In genomic region chr13:49169448-49170207, GRCm38 (mm10) we compare ENCODE assay signal across 8 mouse cellular contexts. TPM values are rescaled to one million over a fixed set of nuclear protein-coding genes. Genes with fewer than 3 reads are reported as not detected.
DNase-seq lines count a peak whose midpoint lies in the region; ATAC-seq and TF ChIP-seq lines count a peak whose summit lies in the region.

No protein-coding gene starts in this region.

- TF ChIP-seq POLR2A in brain, embryonic 14.5 days (IDR thresholded peaks at IDR 0.05; ENCODE audit: borderline replicate concordance, extremely low read depth, insufficient read depth, insufficient read length, poor library complexity, severe bottlenecking) = no peak
- TF ChIP-seq POLR2A in lung, adult 2 months (IDR thresholded peaks at IDR 0.05; ENCODE audit: borderline replicate concordance, extremely low read depth, low read depth, low read length) = no peak

- H3K27ac ChIP-seq in forebrain, embryonic 12.5 days = no peak overlapping the region

- intact Hi-C loops in heart, postnatal 14 days (cut with DNase I) = loop anchor here (5.0 kb wide), 2 partner anchors 172 to 512 kb away; no protein-coding TSS in a partner anchor

- no peaks in the 10 kb centered on the region for H3K9me3 ChIP-seq in forebrain, embryonic 12.5 days

- DNase-seq in CD4-positive helper T cell, adult 2 months (ENCODE audit: low read depth, low spot score) = peak; percentile 53
- DNase-seq in brain, embryonic 14.5 days (ENCODE audit: low read depth) = peak; percentile 84
- DNase-seq in heart, postnatal 14 days = peak; percentile 91 to 96
- DNase-seq in large intestine, adult 2 months (ENCODE audit: low read depth, low spot score) = peak; percentile 79
- DNase-seq in lung, adult 2 months = peak; percentile 90
- DNase-seq in testis, postnatal 10 days (ENCODE audit: low spot score) = peak; percentile 97

- H3K36me3 ChIP-seq in forebrain, embryonic 12.5 days (replicated peaks) = no peaks in the 10 kb centered on the region

- no peak overlapping the region for H3K4me3 ChIP-seq in forebrain, embryonic 12.5 days (replicated peaks)
- H3K4me3 ChIP-seq in lung, adult 2 months (replicated peaks; ENCODE audit: extremely low read depth, low read depth, low read length) = no peak overlapping the region

- H3K9ac ChIP-seq in forebrain, embryonic 12.5 days = no peak overlapping the region

- no peaks in the 10 kb centered on the region for H3K4me1 ChIP-seq in forebrain, embryonic 12.5 days
- no peaks in the 10 kb centered on the region for H3K4me1 ChIP-seq in lung, adult 2 months (ENCODE audit: control insufficient read depth, insufficient read depth, low read length)

- TF ChIP-seq CTCF in brain, embryonic 14.5 days (IDR thresholded peaks at IDR 0.05; ENCODE audit: borderline replicate concordance, extremely low read depth, insufficient read depth, insufficient read length) = peak; percentile 96
- TF ChIP-seq CTCF in lung, adult 2 months (IDR thresholded peaks at IDR 0.05; ENCODE audit: insufficient read depth, low read length) = peak; percentile 79

- ATAC-seq in forebrain, embryonic 12.5 days (ENCODE audit: low FRiP score) = peak; percentile 61
- peak; percentile 63 for ATAC-seq in neutrophil, adult 5-6 weeks (ENCODE audit: extremely low read depth, insufficient number of reproducible peaks, low FRiP score, poor library complexity, severe bottlenecking)

- no peak overlapping the region for H3K4me2 ChIP-seq in forebrain, embryonic 12.5 days

- 21% methylated on average over 17 of the region's 17 CpGs for WGBS in forebrain, embryonic 12.5 days
- 9% methylated on average over 17 of the region's 17 CpGs for WGBS in large intestine, adult 2 months
- WGBS in lung, adult 2 months = 21% methylated on average over 17 of the region's 17 CpGs

- peaks cover 5% of the 10 kb centered on the region; the same call in 1 of the 2 replicates for H3K27me3 ChIP-seq in forebrain, embryonic 12.5 days

RNA-seq across cellular contexts. Expression of gene Ninj1, which starts 17.7 kb away (rescaled TPM):
- 22.5 and 26.7 TPM in 2 replicates for polyA plus RNA-seq in brain, embryonic 14.5 days (2012; rRNA removed)
- polyA plus RNA-seq in forebrain, embryonic 12.5 days (2016; fragmentation: Nextera tagmentation; extraction: Ambion mirVana) = 14.3 and 16.9 TPM in 2 replicates
- 100 to 1,000 TPM in 1 of 2 experiments, 10 to 100 TPM in 1; 99.0 to 112 TPM for total RNA-seq in heart, postnatal 14 days (2021)
- 53.9 and 64.2 TPM in 2 replicates for polyA plus RNA-seq in large intestine, adult 2 months (2012; rRNA removed)
- 161 and 222 TPM in 2 replicates for polyA plus RNA-seq in lung, adult 2 months (2012; rRNA removed)
- total RNA-seq in neutrophil, adult 5-6 weeks (2017) = 64.2 and 88.4 TPM in 2 replicates

RNA-seq across cellular contexts. Expression of gene Wnk2, which starts 21.8 kb away (rescaled TPM):
- polyA plus RNA-seq in brain, embryonic 14.5 days (2012; rRNA removed) = 49.0 and 86.7 TPM in 2 replicates
- polyA plus RNA-seq in forebrain, embryonic 12.5 days (2016; fragmentation: Nextera tagmentation; extraction: Ambion mirVana) = 11.4 and 13.7 TPM in 2 replicates
- 10 to 100 TPM; 40.3 to 60.0 TPM for total RNA-seq in heart, postnatal 14 days (2021)
- polyA plus RNA-seq in large intestine, adult 2 months (2012; rRNA removed) = 12.6 and 14.8 TPM in 2 replicates
- 1.5 and 4.2 TPM in 2 replicates for polyA plus RNA-seq in lung, adult 2 months (2012; rRNA removed)
- 0.12 TPM in 1 of 2 replicates, not detected in the other for total RNA-seq in neutrophil, adult 5-6 weeks (2017)

RNA-seq across cellular contexts. Expression of gene Card19, which starts 46.2 kb away (rescaled TPM):
- 26.2 and 26.9 TPM in 2 replicates for polyA plus RNA-seq in brain, embryonic 14.5 days (2012; rRNA removed)
- 15.3 and 17.2 TPM in 2 replicates for polyA plus RNA-seq in forebrain, embryonic 12.5 days (2016; fragmentation: Nextera tagmentation; extraction: Ambion mirVana)
- 100 to 1,000 TPM; 131 to 138 TPM for total RNA-seq in heart, postnatal 14 days (2021)
- polyA plus RNA-seq in large intestine, adult 2 months (2012; rRNA removed) = 83.0 and 97.4 TPM in 2 replicates
- 142 and 178 TPM in 2 replicates for polyA plus RNA-seq in lung, adult 2 months (2012; rRNA removed)
- 105 and 113 TPM in 2 replicates for total RNA-seq in neutrophil, adult 5-6 weeks (2017)
